In genomic region chr3:105423427-105423826, GRCm38 (mm10) we compare ENCODE assay signal across 28 mouse cellular contexts. TPM values are rescaled to one million over a fixed set of nuclear protein-coding genes. Genes with fewer than 3 reads are reported as not detected.
A peak's percentile ranks its signal among the peaks of the same experiment; 100 is the strongest.
DNase-seq lines count a peak whose midpoint lies in the region; ATAC-seq lines count a peak whose summit lies in the region.
"Had no signal": no experiment of that assay in that cellular context is flagged by ENCODE, and none has a peak within 500 bp of the region (broad histone marks: within the 10 kb centered on the region; RNA-seq: fewer than 3 reads in every experiment).

No protein-coding gene starts in this region.

- H3K4me1 ChIP-seq in heart, embryonic 12.5 days (replicated peaks) = peaks cover 14% of the 10 kb centered on the region; the same call in 1 of the 2 replicates
- no peaks in the 10 kb centered on the region for H3K4me1 ChIP-seq in hindbrain, embryonic 12.5 days
- H3K4me1 ChIP-seq: embryonic facial prominence, embryonic 13.5 days; forebrain, embryonic 12.5 days; limb, embryonic 15.5 days; stomach, embryonic 15.5 days had no signal

- intact Hi-C loops in heart, postnatal 25 days (cut with DNase I) = no loop called here

- no peak overlapping the region for H3K9ac ChIP-seq in heart, embryonic 12.5 days
- no peak overlapping the region for H3K9ac ChIP-seq in hindbrain, embryonic 12.5 days
- H3K9ac ChIP-seq: embryonic facial prominence, embryonic 13.5 days; forebrain, embryonic 12.5 days; hindbrain, embryonic 14.5 days; limb, embryonic 15.5 days; liver, embryonic 14.5 days; stomach, embryonic 15.5 days had no signal

- no peak for DNase-seq in heart, postnatal 25 days (ENCODE audit: low spot score)
- DNase-seq in ZHBTc4 (ENCODE audit: low read depth, low spot score) = peak; percentile 12
- DNase-seq in adrenal gland, postnatal 10 days = peak; percentile 48
- DNase-seq in embryo, embryonic 11 days = peak; percentile 31
- DNase-seq in frontal cortex, postnatal 14 days (ENCODE audit: low spot score in 2 of 2) = no peak
- DNase-seq: B cell, adult 2 months; cerebellum, adult 9-10 months; gastrocnemius, postnatal 36 days; heart, adult 2 months; kidney, adult 2 months; right cerebral cortex, adult 18-20 months; right cerebral cortex, postnatal 4 days; thymus, adult 2 months; thymus, postnatal 4 days had no signal

- peak; percentile 64; the same call in 1 of the 2 replicates for ATAC-seq in heart, embryonic 12.5 days (ENCODE audit: insufficient number of reproducible peaks, low FRiP score)
- ATAC-seq in hindbrain, embryonic 12.5 days (ENCODE audit: low FRiP score) = no peak
- ATAC-seq: Patski had no signal

- H3K4me3 ChIP-seq in heart, embryonic 12.5 days = no peak overlapping the region
- no peak overlapping the region for H3K4me3 ChIP-seq in hindbrain, embryonic 12.5 days
- H3K4me3 ChIP-seq: embryonic facial prominence, embryonic 13.5 days; erythroblast, embryonic 14.5 days; forebrain, embryonic 12.5 days; heart, adult 2 months; left cerebral cortex, adult 2 months; limb, embryonic 15.5 days; stomach, embryonic 15.5 days had no signal

- H3K27ac ChIP-seq in heart, embryonic 12.5 days (ENCODE audit: poor library complexity, severe bottlenecking) = peak overlapping the region; percentile 34; the same call in 1 of the 2 replicates
- H3K27ac ChIP-seq in hindbrain, embryonic 12.5 days = no peak overlapping the region
- H3K27ac ChIP-seq: embryonic facial prominence, embryonic 13.5 days; forebrain, embryonic 12.5 days; heart, adult 2 months; hindbrain, embryonic 14.5 days; kidney, postnatal 0 days; left cerebral cortex, adult 2 months; limb, embryonic 15.5 days; liver, embryonic 14.5 days; stomach, embryonic 15.5 days had no signal

- H3K4me2 ChIP-seq in heart, embryonic 12.5 days = no peak overlapping the region; the same call in 1 of the 2 replicates
- no peak overlapping the region for H3K4me2 ChIP-seq in hindbrain, embryonic 12.5 days (replicated peaks)
- H3K4me2 ChIP-seq: embryonic facial prominence, embryonic 13.5 days; forebrain, embryonic 12.5 days; hindbrain, embryonic 14.5 days; limb, embryonic 15.5 days; stomach, embryonic 15.5 days had no signal

- WGBS in heart, embryonic 12.5 days = 34% methylated on average over 4 of the region's 4 CpGs
- WGBS in hindbrain, embryonic 12.5 days = 71% methylated on average over 4 of the region's 4 CpGs

- no peaks in the 10 kb centered on the region for H3K27me3 ChIP-seq in heart, embryonic 12.5 days (replicated peaks)
- no peaks in the 10 kb centered on the region for H3K27me3 ChIP-seq in hindbrain, embryonic 12.5 days
- H3K27me3 ChIP-seq: embryonic facial prominence, embryonic 13.5 days; forebrain, embryonic 12.5 days; limb, embryonic 15.5 days; Patski; stomach, embryonic 15.5 days had no signal

- peaks cover 5% of the 10 kb centered on the region; the same call in 1 of the 2 replicates for H3K9me3 ChIP-seq in heart, embryonic 12.5 days (replicated peaks)
- H3K9me3 ChIP-seq in hindbrain, embryonic 12.5 days (replicated peaks) = no peaks in the 10 kb centered on the region; the same call in 1 of the 2 replicates
- H3K9me3 ChIP-seq: forebrain, embryonic 12.5 days; G1E; limb, embryonic 15.5 days; stomach, embryonic 15.5 days had no signal

- no peaks in the 10 kb centered on the region for H3K36me3 ChIP-seq in heart, embryonic 12.5 days
- no peaks in the 10 kb centered on the region for H3K36me3 ChIP-seq in hindbrain, embryonic 12.5 days
- H3K36me3 ChIP-seq: embryonic facial prominence, embryonic 13.5 days; forebrain, embryonic 12.5 days; G1E; limb, embryonic 15.5 days; stomach, embryonic 15.5 days had no signal

RNA-seq across cellular contexts. Expression of gene Kcnd3, which starts 28.7 kb away (rescaled TPM):
- 0.93 and 1.0 TPM in 2 replicates for polyA plus RNA-seq in heart, embryonic 12.5 days (2016; fragmentation: Nextera tagmentation; extraction: Ambion mirVana)
- total RNA-seq in heart, postnatal 25 days (2021) = 1 to 10 TPM; 8.0 to 9.4 TPM
- total RNA-seq in adrenal gland, postnatal 10 days (2021) = 1 to 10 TPM; 5.1 to 5.8 TPM
- polyA plus RNA-seq in hindbrain, embryonic 12.5 days (2016; fragmentation: Nextera tagmentation; extraction: Ambion mirVana) = 5.3 and 5.9 TPM in 2 replicates
- total RNA-seq: CH12.LX had no signal
- polyA plus RNA-seq: erythroblast, embryonic 14.5 days; G1E had no signal

Comparison
In these comparisons a context has a peak if more than half of its experiments do, and no peak if none do; other contexts are left out.
1. DNase-seq: peak in ZHBTc4 (single experiment), adrenal gland, postnatal 10 days (single experiment) and embryo, embryonic 11 days (single experiment); none in heart, postnatal 25 days (single experiment) and frontal cortex, postnatal 14 days (0 of 2).